Mouse (Mus musculus): Measurements from ENCODE around the gene Zdhhc25.

GRCm38 (mm10) chr15:88603091-88603732, 3.1 kb downstream of the Zdhhc25 start:
- no peak for TF ChIP-seq CTCF (IDR thresholded peaks at IDR 0.05; ENCODE audit: low read depth, low read length)
- TF ChIP-seq POLR2A (IDR thresholded peaks at IDR 0.05; ENCODE audit: insufficient read depth, low read length) = no peak
- no peak for TF ChIP-seq EP300 (IDR thresholded peaks at IDR 0.05; ENCODE audit: insufficient read depth, low read depth, low read length)

Measured in ES-Bruce4 (cell line).